Mouse (Mus musculus) midbrain, embryonic 12.5 days (tissue): ENCODE measurements around the gene Arhgef28. TPM values are rescaled to one million over a fixed set of nuclear protein-coding genes. Genes with fewer than 3 reads are reported as not detected.
A peak's percentile ranks its signal among the peaks of the same experiment; 100 is the strongest.
"Not testable (repeated sequence)": the region's sequence is repeated elsewhere in the genome, so short reads cannot be mapped to it uniquely, and the experiment has no call there.

ENCODE experiments used
- ATAC-seq: fragments of 200-750 bp; cut with Nextera tagmentation; 2 replicates; pipeline ENCODE4 v1.8.0; 2017; ENCODE audit warnings: low read depth, moderate TSS enrichment, moderate library complexity; ENCODE audit not compliant: low FRiP score
- H3K27ac ChIP-seq: fragments of 300-500 bp; sonication (generic); replicated peaks from 2 replicates; pipeline ENCODE4 v1.5.1; 2016; ENCODE audit warnings: mild to moderate bottlenecking
- H3K27me3 ChIP-seq: fragments of 300-500 bp; sonication (generic); 2 replicates; pipeline ENCODE4 v1.6.1; 2016; ENCODE audit warnings: mild to moderate bottlenecking
- H3K36me3 ChIP-seq: fragments of 300-500 bp; sonication (generic); 2 replicates; pipeline ENCODE4 v1.6.1; 2016
- H3K4me1 ChIP-seq: fragments of 300-500 bp; sonication (generic); 2 replicates; pipeline ENCODE4 v1.6.1; 2016
- H3K4me2 ChIP-seq: fragments of 300-500 bp; sonication (generic); replicated peaks from 2 replicates; pipeline ENCODE4 v1.6.1; 2016; ENCODE audit warnings: mild to moderate bottlenecking, moderate library complexity
- H3K4me3 ChIP-seq: fragments of 300-500 bp; sonication (generic); 2 replicates; pipeline ENCODE4 v1.5.1; 2016; ENCODE audit warnings: mild to moderate bottlenecking
- H3K9ac ChIP-seq: fragments of 300-500 bp; sonication (generic); replicated peaks from 2 replicates; pipeline ENCODE4 v1.6.1; 2016; ENCODE audit warnings: mild to moderate bottlenecking, moderate library complexity
- H3K9me3 ChIP-seq: fragments of 300-500 bp; sonication (generic); 2 replicates; pipeline ENCODE4 v1.6.1; 2016; ENCODE audit warnings: mild to moderate bottlenecking
- WGBS: fragments of 180-500 bp; shearing (Covaris S2); methylation state at CpG from one replicate; pipeline ENCODE4 v1.1.7; 2016; 5-methylcytosine and 5-hydroxymethylcytosine counted together
- polyA plus RNA-seq: library from polyadenylated mRNA; unstranded; fragments of >200 nt; fragmentation: Nextera tagmentation; extraction: Ambion mirVana; gene quantifications from 2 replicates; pipeline ENCODE4 v1.2.1, GENCODE M21; 2016

Gene Arhgef28
- polyA plus RNA-seq, 1 experiment from 2014 or later, result 9.8 TPM

- no peak overlapping the region for H3K27ac ChIP-seq
- no peak for ATAC-seq
Observed at GRCm38 (mm10) chr13:98093483-98093882, 112.8 kb downstream of the Arhgef28 start.

GRCm38 (mm10) chr13:98092354-98093002 lies 113.8 kb downstream of the Arhgef28 start:
- Histone ChIP-seq H3K27me3 (no peaks in the 10 kb centered on the region), H3K36me3 (no peaks in the 10 kb centered on the region), H3K4me1 (no peaks in the 10 kb centered on the region; the same call in 1 of the 2 replicates), H3K9ac (no peak overlapping the region), H3K27ac (no peak overlapping the region), H3K4me3 (no peak overlapping the region), H3K9me3 (no peaks in the 10 kb centered on the region), H3K4me2 (no peak overlapping the region)
- WGBS, result 91% methylated on average over 12 of the region's 12 CpGs
- no peak for ATAC-seq

More at GRCm38 (mm10) chr13:98093483-98093882, 112.8 kb downstream of the Arhgef28 start:
- Histone ChIP-seq H3K36me3 (no peaks in the 10 kb centered on the region), H3K4me2 (no peak overlapping the region), H3K4me1 (no peaks in the 10 kb centered on the region; the same call in 1 of the 2 replicates), H3K9me3 (no peaks in the 10 kb centered on the region), H3K27me3 (no peaks in the 10 kb centered on the region), H3K4me3 (no peak overlapping the region), H3K9ac (no peak overlapping the region)
- WGBS, result 78% methylated on average over 9 of the region's 9 CpGs

- Histone ChIP-seq H3K9ac (no peak overlapping the region), H3K27me3 (peaks cover 9% of the 10 kb centered on the region; the same call in 1 of the 2 replicates), H3K36me3 (no peaks in the 10 kb centered on the region), H3K4me3 (no peak overlapping the region), H3K27ac (no peak overlapping the region), H3K9me3 (no peaks in the 10 kb centered on the region), H3K4me1 (no peaks in the 10 kb centered on the region), H3K4me2 (no peak overlapping the region)
- no peak for ATAC-seq
- 84% methylated on average over 4 of the region's 4 CpGs for WGBS
Observed at GRCm38 (mm10) chr13:98079640-98080039, 126.6 kb downstream of the Arhgef28 start.

GRCm38 (mm10) chr13:98078251-98078650 lies 128.0 kb downstream of the Arhgef28 start:
- Histone ChIP-seq H3K4me3 (no peak overlapping the region), H3K4me1 (no peaks in the 10 kb centered on the region), H3K9me3 (no peaks in the 10 kb centered on the region), H3K4me2 (no peak overlapping the region), H3K9ac (no peak overlapping the region), H3K27me3 (peaks cover 9% of the 10 kb centered on the region), H3K27ac (no peak overlapping the region), H3K36me3 (no peaks in the 10 kb centered on the region)
- no peak for ATAC-seq
- 89% methylated on average over 5 of the region's 5 CpGs for WGBS

GRCm38 (mm10) chr13:98077216-98077615 lies 129.0 kb downstream of the Arhgef28 start:
- Histone ChIP-seq H3K9ac (no peak overlapping the region), H3K27me3 (peaks cover 9% of the 10 kb centered on the region), H3K9me3 (no peaks in the 10 kb centered on the region), H3K4me1 (no peaks in the 10 kb centered on the region), H3K36me3 (no peaks in the 10 kb centered on the region), H3K4me3 (no peak overlapping the region), H3K4me2 (no peak overlapping the region), H3K27ac (no peak overlapping the region)
- 94% methylated on average over 12 of the region's 12 CpGs for WGBS
- no peak for ATAC-seq

GRCm38 (mm10) chr13:98074871-98075270 lies 131.4 kb downstream of the Arhgef28 start:
- Histone ChIP-seq H3K27me3 (peaks cover 9% of the 10 kb centered on the region), H3K4me1 (no peaks in the 10 kb centered on the region), H3K4me3 (no peak overlapping the region), H3K9me3 (no peaks in the 10 kb centered on the region), H3K9ac (no peak overlapping the region), H3K4me2 (no peak overlapping the region), H3K27ac (no peak overlapping the region), H3K36me3 (no peaks in the 10 kb centered on the region)
- WGBS, result 56% methylated on average over 11 of the region's 11 CpGs
- ATAC-seq, result no peak

- H3K9ac ChIP-seq, result no peak overlapping the region
- no peak overlapping the region for H3K4me3 ChIP-seq
- no peak for ATAC-seq
- H3K4me2 ChIP-seq, result no peak overlapping the region
- no peaks in the 10 kb centered on the region for H3K4me1 ChIP-seq
- no peaks in the 10 kb centered on the region for H3K9me3 ChIP-seq
- H3K36me3 ChIP-seq, result no peaks in the 10 kb centered on the region
- H3K27me3 ChIP-seq, result peaks cover 9% of the 10 kb centered on the region
- no peak overlapping the region for H3K27ac ChIP-seq
- WGBS, result 57% methylated on average over 4 of the region's 4 CpGs
Observed at GRCm38 (mm10) chr13:98073190-98073589, 133.0 kb downstream of the Arhgef28 start.

- Histone ChIP-seq H3K27ac (no peak overlapping the region), H3K4me2 (no peak overlapping the region), H3K4me1 (no peaks in the 10 kb centered on the region), H3K9me3 (no peaks in the 10 kb centered on the region), H3K9ac (no peak overlapping the region), H3K4me3 (no peak overlapping the region), H3K36me3 (no peaks in the 10 kb centered on the region), H3K27me3 (peaks cover 2% of the 10 kb centered on the region; the same call in 1 of the 2 replicates)
- no peak for ATAC-seq
- 95% methylated on average over 6 of the region's 6 CpGs for WGBS
Observed at GRCm38 (mm10) chr13:98070458-98070857, 135.8 kb downstream of the Arhgef28 start.

GRCm38 (mm10) chr13:98069646-98070045 lies 136.6 kb downstream of the Arhgef28 start:
- no peak overlapping the region for H3K27ac ChIP-seq
- no peaks in the 10 kb centered on the region for H3K9me3 ChIP-seq
- H3K27me3 ChIP-seq, result no peaks in the 10 kb centered on the region; the same call in 1 of the 2 replicates
- no peak overlapping the region for H3K4me2 ChIP-seq
- ATAC-seq, result no peak
- 92% methylated on average over 6 of the region's 6 CpGs for WGBS
- no peaks in the 10 kb centered on the region for H3K36me3 ChIP-seq
- no peak overlapping the region for H3K9ac ChIP-seq
- H3K4me1 ChIP-seq, result no peaks in the 10 kb centered on the region
- no peak overlapping the region for H3K4me3 ChIP-seq

GRCm38 (mm10) chr13:98062843-98063242 lies 143.4 kb downstream of the Arhgef28 start:
- H3K4me2 ChIP-seq, result no peak overlapping the region
- H3K36me3 ChIP-seq, result no peaks in the 10 kb centered on the region

GRCm38 (mm10) chr13:98060121-98060520 lies 146.1 kb downstream of the Arhgef28 start:
- not testable (repeated sequence) for H3K4me3 ChIP-seq, H3K27me3 ChIP-seq, H3K4me2 ChIP-seq, ATAC-seq, H3K9me3 ChIP-seq, H3K9ac ChIP-seq, H3K36me3 ChIP-seq, H3K4me1 ChIP-seq, H3K27ac ChIP-seq
- WGBS, result 60% methylated on average over 1 of the region's 1 CpGs

More at GRCm38 (mm10) chr13:98062843-98063242, 143.4 kb downstream of the Arhgef28 start:
- Histone ChIP-seq H3K4me3 (no peak overlapping the region), H3K4me1 (no peaks in the 10 kb centered on the region), H3K27me3 (no peaks in the 10 kb centered on the region), H3K27ac (no peak overlapping the region), H3K9ac (no peak overlapping the region), H3K9me3 (no peaks in the 10 kb centered on the region)
- ATAC-seq, result no peak
- WGBS, result 85% methylated on average over 4 of the region's 4 CpGs

GRCm38 (mm10) chr13:98055194-98055593 lies 151.0 kb downstream of the Arhgef28 start:
- Histone ChIP-seq H3K9ac (no peak overlapping the region), H3K27me3 (peaks cover 3% of the 10 kb centered on the region; the same call in 1 of the 2 replicates), H3K4me1 (peaks cover 10% of the 10 kb centered on the region), H3K9me3 (0 out of 2 replicates have a peak, but pooled peaks cover 7% of the 10 kb centered on the region), H3K27ac (no peak overlapping the region), H3K4me2 (peak overlapping the region; percentile 26), H3K36me3 (no peaks in the 10 kb centered on the region), H3K4me3 (no peak overlapping the region)
- WGBS, result 28% methylated on average over 8 of the region's 8 CpGs
- peak; percentile 44 for ATAC-seq
